ENCODE assay signal across 34 mouse cellular contexts in the genomic region with DNA sequence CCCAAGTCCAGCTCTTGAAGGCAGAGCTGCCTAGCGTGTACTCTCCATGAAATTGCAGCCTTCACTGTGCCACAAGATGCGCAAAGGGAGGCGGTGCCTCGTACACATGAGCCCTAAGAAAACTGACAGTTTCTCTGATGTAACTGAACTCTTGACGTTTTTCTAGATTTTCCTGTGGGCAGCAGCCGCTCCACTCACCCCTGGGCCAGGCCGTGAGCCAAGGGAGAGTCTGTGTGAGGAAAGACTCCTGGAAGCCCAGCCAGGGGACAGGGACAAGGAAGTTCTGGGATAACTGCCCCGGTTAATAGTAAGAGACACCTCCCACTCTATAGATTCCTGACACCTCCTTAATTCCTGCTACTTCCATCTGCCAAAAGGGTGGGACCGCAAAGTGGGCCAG. TPM values are rescaled to one million over a fixed set of nuclear protein-coding genes. Genes with fewer than 3 reads are reported as not detected.
"Had no signal": no experiment of that assay in that cellular context is flagged by ENCODE, and none has a peak within 500 bp of the region (broad histone marks: within the 10 kb centered on the region; RNA-seq: fewer than 3 reads in every experiment).

No protein-coding gene starts in this region.

- H3K9me3 ChIP-seq: limb, embryonic 10.5 days; limb, embryonic 12.5 days; limb, embryonic 13.5 days; limb, embryonic 15.5 days; liver, embryonic 12.5 days; liver, embryonic 13.5 days; liver, embryonic 15.5 days; lung, embryonic 15.5 days; megakaryocyte, embryonic 14.5 days; midbrain, embryonic 10.5 days; midbrain, embryonic 12.5 days; midbrain, embryonic 13.5 days; midbrain, embryonic 15.5 days; neural tube, embryonic 12.5 days; neural tube, embryonic 13.5 days had no signal

- DNase-seq: left cerebral cortex, postnatal 4 days; liver; liver, embryonic 13.5 days; liver, postnatal 0 days; lung, adult 18-20 months; lung, adult 2 months; lung, embryonic 14.5 days; lung, postnatal 10 days; lung, postnatal 14 days; lung, postnatal 36 days; lung, postnatal 4 days; midbrain, embryonic 14.5 days had no signal

- H3K27me3 ChIP-seq: limb, embryonic 12.5 days; limb, embryonic 13.5 days; limb, embryonic 15.5 days; liver, embryonic 12.5 days; liver, embryonic 13.5 days; liver, embryonic 15.5 days; lung, embryonic 15.5 days; megakaryocyte, embryonic 14.5 days; midbrain, embryonic 12.5 days; midbrain, embryonic 13.5 days; midbrain, embryonic 15.5 days; neural tube, embryonic 12.5 days; neural tube, embryonic 13.5 days had no signal

- H3K4me2 ChIP-seq: limb, embryonic 12.5 days; limb, embryonic 13.5 days; limb, embryonic 15.5 days; liver, embryonic 11.5 days; liver, embryonic 12.5 days; liver, embryonic 13.5 days; liver, embryonic 15.5 days; lung, embryonic 14.5 days; lung, embryonic 15.5 days; midbrain, embryonic 11.5 days; midbrain, embryonic 12.5 days; midbrain, embryonic 13.5 days; midbrain, embryonic 15.5 days; neural tube, embryonic 12.5 days; neural tube, embryonic 13.5 days had no signal

- H3K4me3 ChIP-seq: limb, embryonic 10.5 days; limb, embryonic 12.5 days; limb, embryonic 13.5 days; limb, embryonic 15.5 days; liver, embryonic 12.5 days; liver, embryonic 13.5 days; liver, embryonic 15.5 days; lung, embryonic 15.5 days; megakaryocyte, embryonic 14.5 days; midbrain, embryonic 10.5 days; midbrain, embryonic 12.5 days; midbrain, embryonic 13.5 days; midbrain, embryonic 15.5 days; myocyte; neural tube, embryonic 12.5 days; neural tube, embryonic 13.5 days had no signal

- H3K9ac ChIP-seq: limb, embryonic 12.5 days; limb, embryonic 13.5 days; limb, embryonic 15.5 days; liver, embryonic 12.5 days; liver, embryonic 13.5 days; liver, embryonic 14.5 days; liver, embryonic 15.5 days; liver, postnatal 0 days; lung, embryonic 14.5 days; lung, embryonic 15.5 days; midbrain, embryonic 12.5 days; midbrain, embryonic 13.5 days; midbrain, embryonic 15.5 days; neural tube, embryonic 12.5 days; neural tube, embryonic 13.5 days had no signal

- H3K4me1 ChIP-seq: limb, embryonic 10.5 days; limb, embryonic 12.5 days; limb, embryonic 13.5 days; limb, embryonic 15.5 days; lung, embryonic 15.5 days; midbrain, embryonic 10.5 days; midbrain, embryonic 12.5 days; midbrain, embryonic 13.5 days; midbrain, embryonic 15.5 days; neural tube, embryonic 12.5 days; neural tube, embryonic 13.5 days had no signal

- H3K27ac ChIP-seq: limb, embryonic 10.5 days; limb, embryonic 12.5 days; limb, embryonic 13.5 days; limb, embryonic 15.5 days; liver, embryonic 12.5 days; liver, embryonic 13.5 days; liver, embryonic 14.5 days; liver, embryonic 15.5 days; lung, embryonic 15.5 days; macrophage; midbrain, embryonic 10.5 days; midbrain, embryonic 12.5 days; midbrain, embryonic 13.5 days; midbrain, embryonic 15.5 days; neural tube, embryonic 12.5 days; neural tube, embryonic 13.5 days had no signal

- ATAC-seq: liver, postnatal 0 days; lung, postnatal 0 days; midbrain, embryonic 13.5 days; midbrain, embryonic 15.5 days had no signal

RNA-seq across cellular contexts. Expression of gene Sh2d4b, which starts 15.7 kb away (rescaled TPM):
- total RNA-seq: megakaryocyte progenitor cell, adult 5-6 weeks had no signal
- polyA plus RNA-seq: liver, adult 2 months had no signal
